Mouse (Mus musculus): ENCODE measurements around the gene Fam184a.

- no peak for TF ChIP-seq CTCF (conservative IDR thresholded peaks at IDR 0.05; ENCODE audit: insufficient read depth, insufficient read length, low read depth, low read length)
- no peak for TF ChIP-seq POLR2A (IDR thresholded peaks at IDR 0.05; ENCODE audit: low read depth, low read length)
Measured at GRCm38 (mm10) chr10:53688952-53689584, 61.9 kb downstream of the Fam184a start.

All from kidney, adult 2 months (tissue).